Mouse (Mus musculus) C2C12 (cell line): ENCODE data around the gene Mafg.

Experiments used
- CEBPB ChIP-seq: IDR thresholded peaks from one replicate; pipeline ENCODE4 v1.6.1; 2011; ENCODE audit warnings: low read depth, mild to moderate bottlenecking, control low read depth, moderate library complexity
- CTCF ChIP-seq: IDR thresholded peaks from one replicate; pipeline ENCODE4 v1.5.1; 2011; ENCODE audit not compliant: control insufficient read depth, insufficient read depth, insufficient read length
- FOSL1 ChIP-seq: IDR thresholded peaks from one replicate; pipeline ENCODE4 v1.8.0; 2011; ENCODE audit warnings: mild to moderate bottlenecking, low read length; ENCODE audit not compliant: poor library complexity, insufficient read depth, severe bottlenecking
- MAX ChIP-seq: IDR thresholded peaks from one replicate; pipeline ENCODE4 v1.6.1; 2011; ENCODE audit warnings: mild to moderate bottlenecking, control low read depth
- MYOG ChIP-seq: IDR thresholded peaks from one replicate; pipeline ENCODE4 v1.6.1; 2011; ENCODE audit not compliant: control insufficient read depth, insufficient read length; ENCODE audit errors: extremely low read depth

GRCm38 (mm10) chr11:120578024-120578693 is 55.2 kb downstream of the Mafg start:
- TF ChIP-seq CTCF (no peak), MAX (no peak), FOSL1 (no peak), CEBPB (no peak), MYOG (no peak)
